Mouse (Mus musculus) hindbrain, embryonic 11.5 days (tissue): Measurements from ENCODE around the gene Ccdc142. TPM values are rescaled to one million over a fixed set of nuclear protein-coding genes. Genes with fewer than 3 reads are reported as not detected.

Experiments used
- ATAC-seq: fragments of 200-750 bp; cut with Nextera tagmentation; 2 replicates; pipeline ENCODE4 v1.8.0; 2017; ENCODE audit warnings: mild to moderate bottlenecking, moderate TSS enrichment, moderate library complexity; ENCODE audit not compliant: low FRiP score
- DNase-seq: peaks from one replicate; pipeline ENCODE4 v3.0.0-alpha.2; 2015; ENCODE audit warnings: low spot score
- H3K27ac ChIP-seq: fragments of 300-500 bp; sonication (generic); 2 replicates; pipeline ENCODE4 v1.5.1; 2014; ENCODE audit warnings: mild to moderate bottlenecking, low read depth, low read length
- H3K27me3 ChIP-seq: fragments of 300-500 bp; sonication (generic); 2 replicates; pipeline ENCODE4 v1.6.1; 2014; ENCODE audit warnings: mild to moderate bottlenecking, low read length, moderate library complexity, mixed read lengths; ENCODE audit not compliant: control insufficient read depth, insufficient read depth
- H3K36me3 ChIP-seq: fragments of 300-500 bp; sonication (generic); 2 replicates; pipeline ENCODE4 v1.6.1; 2014; ENCODE audit warnings: mild to moderate bottlenecking, low read length, moderate library complexity, mixed read lengths; ENCODE audit not compliant: control insufficient read depth, insufficient read depth
- H3K4me1 ChIP-seq: fragments of 300-500 bp; sonication (generic); replicated peaks from 2 replicates; pipeline ENCODE4 v1.6.1; 2014; ENCODE audit warnings: low read length, mixed read lengths; ENCODE audit not compliant: control insufficient read depth, insufficient read depth
- H3K4me2 ChIP-seq: fragments of 300-500 bp; sonication (generic); replicated peaks from 2 replicates; pipeline ENCODE4 v1.6.1; 2014; ENCODE audit warnings: mild to moderate bottlenecking, low read depth, low read length
- H3K4me3 ChIP-seq: fragments of 300-500 bp; sonication (generic); 2 replicates; pipeline ENCODE4 v1.5.1; 2014; ENCODE audit warnings: low read depth, low read length
- H3K9ac ChIP-seq: fragments of 300-500 bp; sonication (generic); 2 replicates; pipeline ENCODE4 v1.6.1; 2014; ENCODE audit warnings: low read depth, low read length
- H3K9me3 ChIP-seq: fragments of 300-500 bp; sonication (generic); 2 replicates; pipeline ENCODE4 v1.6.1; 2016; ENCODE audit warnings: low read length; ENCODE audit not compliant: control insufficient read depth
- WGBS: fragments of 180-500 bp; shearing (Covaris S2); extraction: QIAGEN DNeasy Blood & Tissue Kit; methylation state at CpG from one replicate; pipeline ENCODE4 v1.1.7; 2014; 5-methylcytosine and 5-hydroxymethylcytosine counted together
- polyA plus RNA-seq: library from polyadenylated mRNA; unstranded; fragments of >200 nt; fragmentation: Nextera tagmentation; extraction: Ambion mirVana; gene quantifications from 2 replicates; pipeline ENCODE4 v1.2.1, GENCODE M21; 2014

Gene Ccdc142
- polyA plus RNA-seq, 1 experiment from 2014 or later = 1.0 TPM

GRCm38 (mm10) chr6:83111510-83112136, 10.2 kb downstream of the Ccdc142 start:
- WGBS = 95% methylated on average over 4 of the region's 4 CpGs

DNA sequence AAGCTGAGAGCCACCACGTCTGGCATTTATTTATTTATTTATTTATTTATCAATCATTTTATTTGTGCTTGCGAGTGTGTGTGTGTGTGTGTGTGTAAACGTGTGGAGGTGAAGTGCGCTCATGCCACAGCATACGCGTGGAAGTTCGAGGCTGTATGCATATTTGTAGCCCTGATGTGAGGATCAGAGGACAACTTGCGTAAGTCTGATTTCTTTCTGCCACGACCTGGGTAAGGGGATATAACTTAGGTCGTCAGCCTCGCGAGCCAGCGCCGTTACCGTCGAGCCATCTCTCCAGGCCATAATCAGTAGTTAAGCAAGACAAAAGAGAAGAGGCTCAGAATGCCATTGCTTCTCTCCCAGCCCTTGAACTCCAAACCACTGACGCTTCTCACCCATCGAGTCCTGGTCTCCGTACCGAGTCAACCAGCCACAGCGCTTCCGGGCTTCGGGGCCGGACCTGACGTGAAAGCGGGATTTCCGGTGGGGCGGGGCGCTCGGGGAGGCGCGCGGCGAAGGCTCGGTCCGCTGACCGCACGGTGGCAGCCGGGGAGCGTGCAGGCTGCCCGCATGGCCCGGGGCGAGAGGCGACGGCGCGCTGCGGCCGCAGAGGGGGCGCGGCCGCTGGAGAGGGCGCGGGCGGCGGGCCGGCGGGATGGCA, 13.7 kb downstream of the Ccdc142 start, which contains the start of gene Mogs:
Gene Mogs, plus strand, starts transcription at position 486 of the 661 bp plus-strand sequence.
- Histone ChIP-seq H3K4me2 (peak within 1 kb of the TSS; percentile 83), H3K27ac (peak within 1 kb of the TSS; percentile 75), H3K4me1 (peaks cover 8% of the 10 kb centered on the region), H3K36me3 (0 out of 2 replicates have a peak, but pooled peaks cover 7% of the 10 kb centered on the region), H3K4me3 (peak within 1 kb of the TSS; percentile 88), H3K27me3 (no peaks in the 10 kb centered on the region), H3K9me3 (no peaks in the 10 kb centered on the region), H3K9ac (peak within 1 kb of the TSS; percentile 88)
- WGBS = 2% methylated on average over 56 of the region's 58 CpGs
- ATAC-seq (peak; percentile 92), DNase-seq (peak; percentile 93)

More at GRCm38 (mm10) chr6:83111510-83112136, 10.2 kb downstream of the Ccdc142 start:
- H3K4me2 ChIP-seq = no peak overlapping the region
- H3K4me3 ChIP-seq = no peak overlapping the region
- H3K9ac ChIP-seq = no peak overlapping the region
- H3K4me1 ChIP-seq = peaks cover 6% of the 10 kb centered on the region; the same call in 1 of the 2 replicates
- DNase-seq = no peak
- no peak overlapping the region for H3K27ac ChIP-seq
- H3K9me3 ChIP-seq = no peaks in the 10 kb centered on the region
- no peak for ATAC-seq
- H3K36me3 ChIP-seq = no peaks in the 10 kb centered on the region
- no peaks in the 10 kb centered on the region for H3K27me3 ChIP-seq

GRCm38 (mm10) chr6:83115682-83116372, 14.4 kb downstream of the Ccdc142 start:
- peak overlapping the region; percentile 88 for H3K9ac ChIP-seq
- H3K9me3 ChIP-seq = no peaks in the 10 kb centered on the region
- WGBS = 3% methylated on average over 33 of the region's 48 CpGs
- DNase-seq (peak; percentile 52), ATAC-seq (peak; percentile 42)
- peak overlapping the region; percentile 83 for H3K4me2 ChIP-seq
- no peaks in the 10 kb centered on the region for H3K27me3 ChIP-seq
- H3K4me1 ChIP-seq = peaks cover 9% of the 10 kb centered on the region; the same call in 1 of the 2 replicates
- peak overlapping the region; percentile 88 for H3K4me3 ChIP-seq
- peak overlapping the region; percentile 75 for H3K27ac ChIP-seq
- H3K36me3 ChIP-seq = 0 out of 2 replicates have a peak, but pooled peaks cover 7% of the 10 kb centered on the region

- Histone ChIP-seq H3K9me3 (no peaks in the 10 kb centered on the region), H3K4me1 (peaks cover 9% of the 10 kb centered on the region; the same call in 1 of the 2 replicates), H3K36me3 (0 out of 2 replicates have a peak, but pooled peaks cover 7% of the 10 kb centered on the region), H3K9ac (peak overlapping the region; percentile 88), H3K27me3 (no peaks in the 10 kb centered on the region), H3K4me3 (peak overlapping the region; percentile 88), H3K27ac (no peak overlapping the region), H3K4me2 (peak overlapping the region; percentile 83)
- ATAC-seq (no peak), DNase-seq (no peak)
- 81% methylated on average over 11 of the region's 11 CpGs for WGBS
Measured at GRCm38 (mm10) chr6:83116373-83117164, 15.2 kb downstream of the Ccdc142 start.

GRCm38 (mm10) chr6:83117165-83117438, 15.7 kb downstream of the Ccdc142 start:
- H3K9ac ChIP-seq = no peak overlapping the region
- DNase-seq (no peak), ATAC-seq (no peak)
- no peaks in the 10 kb centered on the region for H3K9me3 ChIP-seq
- 0 out of 2 replicates have a peak, but pooled peaks cover 7% of the 10 kb centered on the region for H3K36me3 ChIP-seq
- WGBS = 90% methylated on average over 4 of the region's 4 CpGs
- H3K27me3 ChIP-seq = no peaks in the 10 kb centered on the region
- H3K27ac ChIP-seq = no peak overlapping the region
- no peak overlapping the region for H3K4me2 ChIP-seq
- H3K4me3 ChIP-seq = no peak overlapping the region
- H3K4me1 ChIP-seq = peaks cover 9% of the 10 kb centered on the region; the same call in 1 of the 2 replicates

GRCm38 (mm10) chr6:83117616-83118015, 16.2 kb downstream of the Ccdc142 start:
- H3K27me3 ChIP-seq = no peaks in the 10 kb centered on the region
- no peak overlapping the region for H3K4me2 ChIP-seq
- no peak overlapping the region for H3K9ac ChIP-seq
- H3K9me3 ChIP-seq = no peaks in the 10 kb centered on the region
- no peak overlapping the region for H3K27ac ChIP-seq
- ATAC-seq (no peak), DNase-seq (no peak)
- H3K4me3 ChIP-seq = no peak overlapping the region
- H3K4me1 ChIP-seq = peaks cover 9% of the 10 kb centered on the region; the same call in 1 of the 2 replicates
- 0 out of 2 replicates have a peak, but pooled peaks cover 7% of the 10 kb centered on the region for H3K36me3 ChIP-seq
- 93% methylated on average over 13 of the region's 13 CpGs for WGBS

DNA sequence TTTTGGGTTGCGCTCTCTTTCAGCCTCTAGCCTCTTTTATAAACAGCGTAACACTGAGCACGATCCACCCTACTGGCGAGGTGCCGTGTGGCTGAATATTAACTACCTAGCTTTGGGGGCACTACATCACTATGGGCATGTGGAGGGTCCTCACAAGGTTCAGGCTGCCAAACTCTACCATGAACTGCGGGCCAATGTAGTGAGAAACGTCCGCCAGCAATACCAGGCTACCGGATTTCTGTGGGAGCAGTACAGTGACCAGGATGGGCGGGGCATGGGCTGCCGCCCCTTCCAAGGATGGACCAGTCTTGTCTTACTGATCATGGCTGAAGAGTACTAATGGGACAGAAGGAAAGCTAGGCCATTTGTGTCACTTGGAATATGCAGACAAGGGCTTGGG, 17.0 kb downstream of the Ccdc142 start:
- no peak overlapping the region for H3K4me3 ChIP-seq
- 85% methylated on average over 11 of the region's 11 CpGs for WGBS
- H3K27ac ChIP-seq = no peak overlapping the region

More for the DNA sequence above, 17.0 kb downstream of the Ccdc142 start:
- no peaks in the 10 kb centered on the region for H3K27me3 ChIP-seq
- no peaks in the 10 kb centered on the region for H3K9me3 ChIP-seq
- peaks cover 14% of the 10 kb centered on the region; the same call in 1 of the 2 replicates for H3K4me1 ChIP-seq
- 0 out of 2 replicates have a peak, but pooled peaks cover 7% of the 10 kb centered on the region for H3K36me3 ChIP-seq
- ATAC-seq (no peak), DNase-seq (no peak)
- 0 out of 2 replicates have a peak overlapping the region, but pooled peaks have one; percentile 27 for H3K9ac ChIP-seq
- H3K4me2 ChIP-seq = no peak overlapping the region
